ENCODE assay signal across 12 mouse cellular contexts in the genomic region with DNA sequence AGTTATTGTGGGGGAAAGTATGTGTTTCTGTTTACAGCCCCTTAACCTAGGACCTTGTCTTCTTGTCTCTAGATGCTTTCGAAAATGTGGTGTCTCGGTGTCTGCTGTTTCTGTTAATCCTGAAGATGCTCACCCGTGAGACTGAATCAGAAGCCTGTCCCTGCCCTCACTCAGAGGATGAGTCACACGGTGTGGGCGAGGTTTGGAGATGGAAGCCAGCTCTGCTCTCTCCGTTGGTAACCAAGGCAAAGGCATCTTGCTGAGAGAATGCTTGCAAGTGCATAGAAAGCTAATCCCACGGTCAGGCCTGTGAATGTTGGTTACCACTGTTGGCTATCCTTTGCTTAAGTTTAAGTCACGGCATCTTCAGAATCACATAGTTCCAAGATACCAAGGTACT.
DNase-seq lines count a peak whose midpoint lies in the region; ATAC-seq and TF ChIP-seq lines count a peak whose summit lies in the region.
"Had no signal": no experiment of that assay in that cellular context is flagged by ENCODE, and none has a peak within 500 bp of the region (broad histone marks: within the 10 kb centered on the region; RNA-seq: fewer than 3 reads in every experiment).

No protein-coding gene starts in this region.

- no peak overlapping the region for H3K4me3 ChIP-seq in heart, embryonic 10.5 days
- H3K4me3 ChIP-seq in intestine, postnatal 0 days (ENCODE audit: low read depth, low read length): no peak overlapping the region
- H3K4me3 ChIP-seq: heart, embryonic 12.5 days; limb, embryonic 10.5 days; midbrain, embryonic 15.5 days had no signal

- peak; percentile 23 for DNase-seq in adrenal gland, postnatal 25 days
- no peak for DNase-seq in adrenal gland, postnatal 4 days (ENCODE audit: low spot score in 2 of 2)
- peak; percentile 19 for DNase-seq in 416B (ENCODE audit: low read depth)
- DNase-seq in cerebellum, postnatal 36 days: peak; percentile 12 to 22
- peak; percentile 63 to 71 for DNase-seq in left cerebral cortex, postnatal 14 days (ENCODE audit: low spot score in 2 of 2)
- DNase-seq in heart, embryonic 10.5 days (ENCODE audit: low spot score): no peak
- DNase-seq in gastrocnemius, adult 8-10 months (ENCODE audit: low spot score in 2 of 2): no peak
- DNase-seq: lung, adult 2 months had no signal

- H3K4me1 ChIP-seq in heart, embryonic 10.5 days: no peaks in the 10 kb centered on the region
- H3K4me1 ChIP-seq in intestine, postnatal 0 days (replicated peaks; ENCODE audit: control insufficient read depth, insufficient read depth, low read length): no peaks in the 10 kb centered on the region
- H3K4me1 ChIP-seq: heart, embryonic 12.5 days; limb, embryonic 10.5 days; midbrain, embryonic 15.5 days had no signal

- intact Hi-C loops in left cerebral cortex, postnatal 14 days (cut with DNase I): no loop called here

- H3K27me3 ChIP-seq in heart, embryonic 10.5 days (ENCODE audit: insufficient read depth, poor library complexity, severe bottlenecking): no peaks in the 10 kb centered on the region
- no peaks in the 10 kb centered on the region for H3K27me3 ChIP-seq in intestine, postnatal 0 days (replicated peaks; ENCODE audit: control insufficient read depth, insufficient read depth, low read length)
- H3K27me3 ChIP-seq: heart, embryonic 12.5 days; midbrain, embryonic 15.5 days had no signal

- no peak overlapping the region for H3K4me2 ChIP-seq in intestine, postnatal 0 days (replicated peaks; ENCODE audit: low read depth)
- H3K4me2 ChIP-seq: heart, embryonic 12.5 days; midbrain, embryonic 15.5 days had no signal

- whole genome bisulfite sequencing in heart, embryonic 10.5 days: 77% methylated on average over 8 of the region's 8 CpGs
- WGBS in intestine, postnatal 0 days: 81% methylated on average over 8 of the region's 8 CpGs

- no peak overlapping the region for H3K27ac ChIP-seq in heart, embryonic 10.5 days
- no peak overlapping the region for H3K27ac ChIP-seq in intestine, postnatal 0 days (ENCODE audit: low read depth, low read length)
- H3K27ac ChIP-seq: limb, embryonic 10.5 days; midbrain, embryonic 15.5 days had no signal

- H3K36me3 ChIP-seq in heart, embryonic 10.5 days: no peaks in the 10 kb centered on the region
- no peaks in the 10 kb centered on the region for H3K36me3 ChIP-seq in intestine, postnatal 0 days (ENCODE audit: control insufficient read depth, insufficient read depth)
- H3K36me3 ChIP-seq: heart, embryonic 12.5 days; limb, embryonic 10.5 days; midbrain, embryonic 15.5 days had no signal

- no peak for ATAC-seq in intestine, postnatal 0 days
- ATAC-seq: midbrain, embryonic 15.5 days had no signal

- no peak overlapping the region for H3K9ac ChIP-seq in intestine, postnatal 0 days (ENCODE audit: low read depth, low read length)
- H3K9ac ChIP-seq: heart, embryonic 12.5 days; midbrain, embryonic 15.5 days had no signal

- TF ChIP-seq CTCF in intestine, postnatal 0 days (IDR thresholded peaks at IDR 0.05; ENCODE audit: low read depth): no peak

- no peaks in the 10 kb centered on the region for H3K9me3 ChIP-seq in heart, embryonic 10.5 days
- no peaks in the 10 kb centered on the region for H3K9me3 ChIP-seq in intestine, postnatal 0 days (ENCODE audit: control insufficient read depth)
- H3K9me3 ChIP-seq: heart, embryonic 12.5 days; limb, embryonic 10.5 days; midbrain, embryonic 15.5 days had no signal

Comparison
In these comparisons a context has a peak if more than half of its experiments do, and no peak if none do; other contexts are left out.
1. DNase-seq: peak in adrenal gland, postnatal 25 days (single experiment), 416B (single experiment), cerebellum, postnatal 36 days (2 of 2) and left cerebral cortex, postnatal 14 days (2 of 2); none in adrenal gland, postnatal 4 days (0 of 2), heart, embryonic 10.5 days (single experiment) and gastrocnemius, adult 8-10 months (0 of 2).